Mouse (Mus musculus): ENCODE measurements around the gene Rab3a.

Rab3a gene

DNA sequence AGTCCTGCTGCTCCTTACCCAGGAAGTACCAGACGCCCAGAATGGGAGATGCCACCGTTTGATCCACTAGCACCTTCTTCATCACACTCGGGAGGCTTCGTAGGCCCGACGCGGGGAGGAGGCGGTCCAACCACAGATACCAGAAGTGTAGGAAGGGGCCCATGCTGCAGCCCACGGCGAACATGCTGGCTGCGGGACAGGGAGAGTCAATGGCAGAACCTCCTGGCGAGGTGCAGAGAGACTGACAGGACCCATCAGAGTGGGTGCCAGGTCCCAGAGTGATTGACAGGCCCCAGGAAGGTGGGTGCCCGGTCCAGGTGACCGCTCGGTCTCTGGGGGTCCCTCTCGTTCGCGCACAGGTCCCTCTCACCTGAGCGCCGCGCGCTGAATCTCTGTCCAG, 5.9 kb downstream of the Rab3a start:
- no peak for DNase-seq

DNA sequence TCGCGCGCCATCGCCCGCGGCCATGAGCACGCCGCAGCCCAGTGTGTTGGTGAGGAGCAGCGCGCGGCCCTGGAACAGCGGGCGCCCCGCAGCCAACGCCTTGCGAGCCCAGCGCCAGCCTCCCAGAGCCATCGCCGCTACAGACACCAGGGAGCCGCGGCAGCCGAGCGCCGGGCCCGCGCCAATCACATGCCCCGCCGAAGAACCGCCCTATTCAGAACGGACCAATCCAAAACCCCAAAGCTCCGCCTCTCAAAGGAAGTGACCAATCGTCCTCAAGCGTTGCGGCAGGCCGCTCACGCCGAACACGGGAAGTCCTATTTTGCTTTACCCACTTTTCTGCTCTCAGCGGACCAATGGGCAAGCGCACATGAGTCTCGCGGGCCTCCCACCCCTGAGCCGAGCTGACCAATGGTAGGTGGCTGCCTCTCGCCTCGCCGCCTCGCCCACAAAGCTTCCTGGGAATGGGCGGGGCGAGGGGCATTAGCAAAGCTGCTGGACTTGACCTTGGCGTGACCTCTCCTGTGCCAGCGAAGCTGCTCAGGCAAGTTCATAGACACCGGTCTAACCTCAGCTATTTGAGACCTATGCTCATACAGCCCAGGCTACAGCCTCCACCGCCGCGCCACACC, 6.4 kb downstream of the Rab3a start, which contains the start of gene Mpv17l2:
Gene Mpv17l2 (minus strand): TSS at position 172 of the 632 bp plus-strand sequence.
- DNase-seq: peak; percentile 99

DNA sequence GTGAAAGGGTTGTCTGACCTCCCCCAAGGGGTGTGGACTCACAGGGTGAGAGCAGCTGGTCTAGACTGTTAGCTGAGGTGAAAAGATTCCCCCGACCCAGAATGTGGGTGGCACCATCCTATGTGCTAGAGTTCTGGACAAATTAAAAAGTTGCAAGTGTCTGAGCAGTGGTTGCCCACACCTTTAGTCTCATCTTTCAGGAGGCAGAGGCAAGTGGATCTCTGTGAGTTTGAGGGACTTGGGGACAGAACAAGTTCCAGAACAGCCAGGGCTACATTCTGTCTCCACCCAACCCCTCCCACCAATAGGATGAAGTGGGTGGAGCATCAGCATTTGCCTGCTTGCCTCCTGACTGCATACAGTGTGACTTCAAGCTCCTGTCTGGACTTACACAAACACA, 7.6 kb downstream of the Rab3a start:
- peak; percentile 64 for DNase-seq

DNA sequence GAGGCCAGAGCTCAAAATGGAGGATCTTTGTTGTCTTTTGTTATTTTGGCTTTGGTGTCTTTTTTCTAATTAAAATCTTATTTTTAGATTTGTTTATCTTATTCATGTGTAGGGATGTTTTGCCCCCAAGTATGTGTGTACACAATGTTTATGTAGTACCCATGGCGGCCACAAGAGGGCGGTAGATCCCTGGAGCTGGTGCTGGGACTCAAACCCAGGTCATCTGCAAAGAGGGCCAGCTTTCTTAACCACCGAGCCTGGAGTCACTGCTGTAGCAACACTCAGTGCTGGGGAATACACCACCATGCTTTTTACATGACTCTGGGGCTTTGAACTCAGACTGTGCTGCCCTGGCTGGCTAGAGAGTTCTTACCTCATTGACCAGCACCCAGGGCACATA, 8.9 kb downstream of the Rab3a start:
- DNase-seq: peak; percentile 68

DNA sequence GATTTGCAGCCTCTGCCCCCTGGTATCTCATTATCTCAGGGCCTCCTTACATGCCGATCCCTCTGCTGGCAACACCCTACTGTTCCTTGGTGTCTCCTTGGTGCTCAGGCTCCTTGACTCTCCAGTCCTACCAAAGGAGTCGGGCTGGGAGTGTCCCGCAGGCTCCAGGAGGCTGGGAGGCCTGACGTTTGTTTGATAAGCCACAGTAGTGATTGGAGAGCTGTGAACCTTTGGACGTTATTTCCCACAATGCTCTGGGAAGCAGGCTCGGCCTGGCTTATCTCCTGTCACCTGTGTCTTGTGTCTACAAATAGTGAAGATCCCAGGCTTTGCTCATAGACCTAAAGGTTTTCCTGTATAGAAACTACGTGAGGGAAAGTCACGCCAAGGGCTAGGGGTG, 9.5 kb downstream of the Rab3a start:
- peak; percentile 50 for DNase-seq

DNA sequence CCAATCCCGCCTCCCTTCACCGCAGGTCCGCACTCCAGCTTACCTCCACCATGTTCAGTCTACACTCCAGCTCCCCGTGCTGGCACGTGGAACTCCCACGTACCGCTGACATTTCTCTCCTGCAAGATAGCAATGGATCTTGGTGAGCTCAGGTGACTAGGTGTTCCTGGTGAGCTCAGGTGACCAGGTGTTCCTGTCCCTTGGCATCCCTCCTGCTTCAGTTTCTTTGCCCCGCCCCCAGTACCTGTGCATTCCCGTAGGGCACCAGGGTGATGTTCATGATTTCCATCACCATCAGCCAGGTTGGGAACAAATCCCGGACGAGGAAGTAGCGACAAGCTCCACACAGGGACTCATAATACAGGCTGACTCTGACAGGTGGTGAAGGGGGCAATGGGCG, 10.2 kb downstream of the Rab3a start:
- DNase-seq: no peak

DNA sequence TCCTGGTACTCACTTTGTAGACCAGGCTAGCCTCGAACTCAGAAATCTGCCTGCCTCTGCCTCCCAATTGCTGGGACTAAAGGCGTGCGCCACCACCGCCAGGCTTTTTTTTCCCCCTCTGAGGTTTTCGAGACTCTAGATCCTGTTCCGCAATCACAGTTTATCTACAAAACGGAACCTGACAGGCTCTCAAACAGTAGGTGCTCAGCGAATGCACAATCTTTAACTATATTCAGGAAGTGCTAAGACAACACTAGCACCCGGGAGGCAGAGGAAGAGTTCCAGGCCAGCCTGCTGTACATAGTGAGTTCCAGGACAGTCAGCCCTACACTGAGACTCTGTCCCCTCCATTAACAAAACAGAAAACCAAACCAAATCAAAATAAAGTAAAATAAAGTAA, 10.8 kb downstream of the Rab3a start:
- DNase-seq: no peak

DNA sequence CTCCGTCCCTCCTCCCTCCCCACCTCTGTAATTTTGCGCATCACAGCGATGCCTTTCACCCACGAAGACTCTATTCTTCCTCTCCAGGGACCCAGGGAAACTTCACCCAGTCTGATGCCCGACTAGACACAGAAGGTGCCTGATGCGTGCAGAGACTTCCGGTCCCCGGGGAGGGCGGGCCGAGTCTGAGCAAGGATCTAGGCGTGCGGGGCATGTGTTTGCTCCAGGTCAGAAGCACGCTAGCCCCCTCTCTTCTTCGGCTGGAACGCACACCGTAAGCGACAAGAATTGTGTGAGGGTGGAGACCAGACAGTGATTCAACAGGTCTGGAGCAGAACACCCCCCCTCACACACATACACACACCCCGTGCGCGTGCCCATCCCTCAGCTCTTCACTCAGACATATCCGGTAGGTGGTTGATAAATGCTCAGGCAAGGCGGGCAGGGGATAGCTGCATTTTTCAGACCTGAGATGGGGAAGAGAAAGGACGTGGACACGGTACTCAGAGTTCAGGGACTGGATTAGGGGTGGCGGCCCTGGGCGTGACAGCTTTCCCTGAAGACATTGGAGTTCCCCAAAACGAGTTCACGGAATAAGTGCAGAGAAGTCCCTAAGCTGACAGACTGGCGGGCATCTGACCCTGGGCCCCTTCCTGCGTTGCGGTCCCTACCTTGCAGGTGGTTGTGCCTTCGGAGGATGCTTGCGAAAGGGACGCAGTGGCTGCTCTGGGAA, 11.5 kb downstream of the Rab3a start:
- DNase-seq: peak; percentile 49

DNA sequence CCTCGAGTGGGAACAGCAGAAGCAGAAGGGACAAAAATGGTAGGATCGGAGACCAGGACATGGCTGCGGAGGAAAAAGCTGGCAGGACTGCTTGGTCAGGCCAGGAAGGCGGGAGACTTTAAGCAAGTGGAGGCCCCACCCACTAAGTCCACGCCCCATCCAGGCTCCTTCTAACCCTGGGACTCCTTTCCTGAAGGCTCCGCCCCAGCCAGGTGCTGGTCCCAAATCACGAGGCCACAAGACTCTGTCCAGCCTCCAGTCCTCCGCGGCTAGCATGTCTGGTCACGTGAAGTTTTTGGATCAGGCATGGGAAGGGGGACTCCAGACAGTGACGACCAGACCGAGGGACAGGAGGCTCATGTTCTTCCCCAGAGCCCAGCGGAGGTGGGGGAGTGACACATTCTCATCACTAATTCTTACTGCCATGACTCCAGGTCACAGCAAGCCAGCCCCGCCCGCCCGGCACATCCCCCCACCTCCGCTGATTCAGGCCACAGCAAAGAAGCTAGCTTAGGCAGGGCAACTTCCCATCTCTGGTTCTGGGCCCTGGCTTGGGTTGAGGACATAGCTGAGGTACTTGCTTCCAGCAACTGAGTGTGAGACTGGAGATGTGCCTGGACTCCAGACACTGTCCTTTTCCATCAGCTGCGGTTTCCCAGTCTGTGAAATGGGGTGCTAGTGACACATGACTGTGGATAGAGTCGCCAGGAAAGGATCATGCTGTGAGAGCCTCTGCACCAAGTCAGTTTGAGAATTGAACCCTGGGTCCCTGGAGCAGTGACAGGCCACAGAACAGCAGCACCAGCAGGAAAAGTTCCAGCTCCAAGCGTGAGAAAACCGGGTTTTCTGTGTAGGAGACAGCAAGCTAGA, 12.3 kb downstream of the Rab3a start:
- peak; percentile 84 for DNase-seq

DNA sequence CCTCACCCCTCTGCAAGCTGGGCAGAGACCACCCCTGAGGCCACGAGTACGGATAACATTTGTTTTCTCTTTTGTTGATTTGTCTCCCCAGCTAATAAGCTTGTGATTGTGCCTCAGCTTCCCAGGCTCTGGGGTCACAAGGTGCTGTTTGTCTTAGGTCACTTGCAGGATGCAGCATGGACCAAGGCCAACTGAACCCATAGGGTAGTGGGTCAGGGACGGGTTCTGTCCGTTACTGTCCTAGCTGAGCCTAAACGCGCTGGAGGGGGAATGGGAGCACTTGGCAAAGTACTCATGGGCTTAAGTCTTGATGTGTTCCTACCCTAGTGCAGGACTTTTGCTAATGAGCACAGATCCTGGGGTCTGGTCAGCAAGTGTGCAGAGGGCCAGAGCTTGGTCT, 13.0 kb downstream of the Rab3a start:
- DNase-seq: peak; percentile 50

DNA sequence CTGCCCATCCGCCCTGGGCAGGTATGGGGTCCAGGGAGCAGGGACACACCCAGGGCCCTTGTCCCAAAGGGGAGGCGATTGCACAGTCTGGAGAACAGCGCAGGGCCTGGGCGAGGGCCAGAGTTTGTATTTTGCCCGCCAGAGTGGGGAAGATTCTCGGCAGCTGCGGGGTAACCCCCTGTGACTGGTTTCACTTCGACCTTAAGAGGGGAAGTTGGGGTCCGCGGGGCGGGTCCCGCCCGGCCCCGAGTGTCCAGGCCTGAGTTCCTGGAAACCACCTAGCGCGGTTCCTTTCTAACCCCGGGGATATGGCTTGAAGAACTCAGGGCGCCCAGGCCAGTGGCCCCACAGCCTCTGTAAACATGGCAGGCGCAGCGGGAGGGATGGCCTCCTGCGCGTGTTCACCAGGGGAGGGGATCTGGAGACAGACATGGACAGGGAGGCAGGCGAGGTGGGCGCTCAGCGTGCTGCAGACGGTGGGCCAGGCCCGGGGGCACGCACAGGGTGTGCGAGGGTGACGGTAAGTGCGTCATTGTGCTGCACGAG, 13.8 kb downstream of the Rab3a start:
- DNase-seq: peak; percentile 67

DNA sequence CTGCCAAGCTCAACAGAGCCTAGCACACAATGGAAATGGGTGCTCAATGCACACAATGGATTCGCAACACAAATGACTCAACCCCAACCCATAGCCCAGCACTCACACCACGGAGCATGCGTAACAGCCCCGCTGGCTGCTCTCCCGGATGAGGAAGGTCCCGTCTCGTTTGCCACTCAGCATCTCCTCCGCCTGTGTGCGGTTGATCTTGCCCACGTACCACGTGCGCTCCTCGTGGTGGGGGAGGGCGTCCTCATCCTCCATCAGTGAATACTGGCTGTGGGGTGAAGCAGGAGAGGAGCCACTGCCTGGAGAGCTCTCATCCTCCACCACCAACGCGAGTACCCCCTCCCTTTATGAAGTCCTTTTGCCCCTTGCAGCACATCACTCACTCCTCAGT, 14.5 kb downstream of the Rab3a start:
- DNase-seq: no peak

DNA sequence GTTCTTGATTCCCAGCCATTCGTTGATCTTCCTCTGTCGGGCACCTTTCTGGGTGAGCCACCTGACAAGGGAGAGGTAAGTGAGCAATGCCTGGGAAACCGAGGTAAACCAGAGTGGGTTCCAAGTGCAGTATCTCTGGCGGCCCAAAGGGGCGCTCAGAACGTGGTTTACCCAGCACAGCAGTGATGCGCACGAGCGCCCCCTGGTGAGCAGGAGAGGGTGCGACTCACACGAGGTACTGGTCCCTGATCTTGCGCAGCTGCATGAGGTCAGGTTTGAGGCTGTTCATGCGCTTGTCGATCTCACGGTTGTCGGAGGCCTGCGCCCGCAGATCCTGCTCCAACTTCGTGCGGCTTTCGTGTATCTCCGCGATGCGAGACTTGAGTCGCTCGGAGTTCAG, 14.9 kb downstream of the Rab3a start:
- peak; percentile 93 for DNase-seq

DNA sequence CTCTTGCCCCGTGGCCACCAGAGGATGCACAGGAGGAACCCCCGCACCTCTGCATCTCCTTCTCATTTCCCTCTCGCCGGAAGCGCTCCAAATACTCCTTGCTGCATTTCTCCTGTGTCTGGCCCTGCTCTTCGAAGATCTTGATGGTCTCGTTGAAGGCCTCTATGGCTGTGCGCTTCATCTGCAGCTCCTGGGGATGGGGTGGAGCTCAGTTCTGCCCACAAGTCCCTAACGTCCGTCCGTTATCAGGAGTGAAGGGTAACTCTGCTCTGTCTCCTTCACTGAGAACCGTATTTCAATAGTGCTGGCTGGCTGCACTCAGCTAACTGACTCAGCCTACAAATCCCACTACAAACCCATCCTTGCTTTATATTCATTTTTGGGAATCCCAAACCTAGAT, 15.4 kb downstream of the Rab3a start:
- no peak for DNase-seq

DNA sequence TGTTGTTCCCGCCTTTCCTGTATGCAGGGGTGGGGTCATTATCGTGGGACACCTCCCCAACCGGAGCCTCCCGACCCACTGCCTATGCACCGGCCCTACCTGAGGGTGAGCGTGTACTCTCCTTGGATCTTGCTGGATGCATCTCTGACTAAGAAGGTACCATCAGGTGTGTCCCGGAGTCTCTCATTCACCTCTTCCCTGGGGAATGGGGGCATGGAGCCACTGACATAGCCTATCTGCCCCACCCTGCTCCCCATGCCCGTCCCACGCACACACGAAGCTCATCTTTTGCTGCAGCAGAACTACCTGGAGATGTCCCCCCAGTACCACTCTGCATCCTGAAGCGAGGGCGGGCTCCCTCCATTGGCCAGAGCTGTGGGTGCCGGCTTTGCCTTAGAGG, 16.3 kb downstream of the Rab3a start:
- peak; percentile 50 for DNase-seq

DNA sequence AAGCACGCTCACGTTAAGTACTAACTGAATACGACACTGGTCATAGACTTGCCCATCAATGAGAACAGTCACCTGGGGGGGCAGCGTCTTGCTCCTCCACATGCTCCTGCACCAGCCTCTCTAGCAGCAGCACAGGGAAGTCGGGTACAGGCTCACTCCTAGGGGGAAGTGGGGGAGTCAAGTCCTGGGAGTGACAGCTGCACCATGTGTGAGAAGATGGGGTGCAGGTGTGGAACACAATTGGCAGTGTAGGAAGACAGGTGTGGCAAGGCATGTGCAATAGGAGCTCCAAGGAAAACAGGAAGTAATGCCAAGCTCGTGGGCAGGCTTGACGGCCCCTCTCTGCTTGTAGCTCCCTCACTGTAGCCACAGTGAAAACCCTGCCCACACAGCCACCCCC, 16.7 kb downstream of the Rab3a start:
- peak; percentile 57 for DNase-seq

DNA sequence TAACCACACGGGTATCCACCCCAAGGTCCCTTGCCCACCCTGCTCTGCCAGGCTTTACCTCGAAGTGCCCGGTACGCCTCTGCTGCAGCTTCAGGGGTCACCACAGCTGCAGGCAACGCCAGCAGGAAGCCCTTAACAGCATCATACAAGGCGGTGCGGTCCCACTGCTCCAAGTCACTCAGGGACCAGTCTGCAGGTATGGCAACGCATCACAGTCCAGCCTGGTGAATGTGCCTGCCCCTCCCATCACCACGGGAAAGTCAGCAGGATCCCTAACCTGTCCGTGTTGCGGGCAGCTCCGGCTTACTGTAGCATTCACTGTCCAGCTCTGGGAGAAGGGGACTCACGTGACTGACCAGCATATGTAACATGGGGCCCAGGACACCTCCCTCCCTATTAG, 17.6 kb downstream of the Rab3a start:
- DNase-seq: peak; percentile 60

DNA sequence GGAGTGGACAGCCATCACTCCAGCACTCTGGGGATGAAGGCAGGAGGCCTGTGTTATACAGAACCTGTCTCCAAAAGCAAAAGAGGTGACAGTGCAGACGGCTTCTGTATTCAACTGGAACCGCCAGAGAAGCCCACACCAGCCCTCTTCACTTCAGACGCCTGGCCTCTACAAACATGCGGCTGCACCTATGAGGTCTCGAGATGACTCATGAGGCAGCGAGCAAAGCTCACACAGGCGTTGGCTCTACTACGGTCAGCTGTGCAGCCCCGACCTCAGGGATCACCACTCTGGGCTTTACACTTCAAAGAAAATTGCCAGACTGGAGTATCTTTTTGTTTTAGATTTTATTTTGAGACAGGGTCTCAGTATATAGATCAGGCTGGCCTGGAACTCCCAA, 18.4 kb downstream of the Rab3a start:
- no peak for DNase-seq

DNA sequence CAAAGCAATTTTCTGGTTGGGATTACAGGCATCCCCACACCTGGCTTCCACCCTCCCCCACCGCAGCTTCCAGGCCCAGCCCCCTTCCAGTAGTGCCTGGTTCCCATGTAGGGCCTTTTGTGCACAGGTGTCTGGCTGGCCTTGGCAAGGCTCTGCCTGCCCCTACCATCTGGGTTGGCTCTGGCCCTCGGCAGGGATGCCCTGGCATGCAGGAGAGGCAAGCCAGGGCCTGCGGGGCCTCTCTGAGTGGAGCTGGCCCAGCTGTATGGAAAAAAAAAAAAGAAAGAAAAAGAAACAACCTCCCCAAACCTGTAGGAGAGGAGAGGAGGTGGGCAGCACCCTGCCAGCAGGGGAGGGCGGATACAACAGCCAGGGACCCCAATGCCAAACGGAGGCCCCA, 18.9 kb downstream of the Rab3a start:
- peak; percentile 87 for DNase-seq

DNA sequence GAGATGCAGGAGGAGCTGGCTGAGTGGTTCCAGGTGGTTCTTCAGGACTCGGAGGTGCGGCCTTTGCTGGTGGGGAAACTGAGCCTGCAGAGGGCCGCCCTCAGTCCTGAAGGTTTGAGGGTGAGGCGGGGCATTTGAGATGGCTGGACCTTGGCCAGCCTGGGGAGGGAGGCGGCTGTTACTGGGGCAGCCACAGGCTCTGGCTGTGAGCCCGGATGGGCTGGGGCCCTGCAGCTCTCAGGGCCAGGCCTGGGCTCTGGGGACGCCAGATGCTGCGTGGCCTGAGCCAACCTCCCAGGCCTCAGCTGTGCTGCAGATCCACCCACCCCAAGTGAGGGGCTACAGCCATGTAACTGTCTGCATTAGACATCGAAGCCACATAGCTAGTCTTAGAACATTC, 19.4 kb downstream of the Rab3a start:
- DNase-seq: peak; percentile 88

DNA sequence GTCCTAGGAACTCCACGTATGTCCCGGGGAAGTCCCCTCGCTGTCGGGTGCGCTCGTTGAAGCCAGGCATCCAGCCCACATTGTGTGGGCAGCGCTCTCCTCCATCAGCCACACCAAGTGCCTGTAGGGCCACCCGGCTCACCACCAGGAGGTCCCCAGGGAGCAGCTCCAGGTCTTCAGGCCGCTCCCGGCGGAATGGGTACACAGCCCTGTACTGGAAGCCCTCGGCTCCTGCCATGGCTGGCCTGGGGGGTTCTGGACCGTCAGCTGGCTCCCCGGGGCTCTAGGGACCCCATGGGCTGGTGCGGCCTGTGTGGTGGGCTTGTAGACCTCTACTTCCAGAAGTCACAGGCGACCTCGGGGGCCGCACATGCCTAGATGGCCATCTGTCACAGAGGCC, 20.3 kb downstream of the Rab3a start:
- DNase-seq: peak; percentile 77

DNA sequence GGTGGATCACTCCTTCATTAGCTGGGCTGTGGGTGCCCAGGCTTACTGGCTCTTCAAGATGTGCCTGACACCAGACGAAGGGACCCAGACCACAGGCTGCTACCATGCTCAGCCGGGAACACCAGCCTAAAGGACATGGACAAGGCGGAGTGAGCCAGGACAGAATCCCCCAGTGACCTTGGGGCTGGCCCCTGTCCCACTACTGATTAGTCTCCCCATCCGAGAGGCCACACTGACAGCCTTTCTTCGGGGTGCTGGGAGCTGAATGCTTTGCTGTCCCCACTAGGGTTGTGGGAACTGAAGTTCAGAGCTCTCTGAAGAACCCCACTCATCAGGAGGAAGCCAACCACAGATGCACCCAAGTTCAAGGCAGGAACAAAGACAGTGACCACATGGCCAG, 20.7 kb downstream of the Rab3a start:
- DNase-seq: no peak

DNA sequence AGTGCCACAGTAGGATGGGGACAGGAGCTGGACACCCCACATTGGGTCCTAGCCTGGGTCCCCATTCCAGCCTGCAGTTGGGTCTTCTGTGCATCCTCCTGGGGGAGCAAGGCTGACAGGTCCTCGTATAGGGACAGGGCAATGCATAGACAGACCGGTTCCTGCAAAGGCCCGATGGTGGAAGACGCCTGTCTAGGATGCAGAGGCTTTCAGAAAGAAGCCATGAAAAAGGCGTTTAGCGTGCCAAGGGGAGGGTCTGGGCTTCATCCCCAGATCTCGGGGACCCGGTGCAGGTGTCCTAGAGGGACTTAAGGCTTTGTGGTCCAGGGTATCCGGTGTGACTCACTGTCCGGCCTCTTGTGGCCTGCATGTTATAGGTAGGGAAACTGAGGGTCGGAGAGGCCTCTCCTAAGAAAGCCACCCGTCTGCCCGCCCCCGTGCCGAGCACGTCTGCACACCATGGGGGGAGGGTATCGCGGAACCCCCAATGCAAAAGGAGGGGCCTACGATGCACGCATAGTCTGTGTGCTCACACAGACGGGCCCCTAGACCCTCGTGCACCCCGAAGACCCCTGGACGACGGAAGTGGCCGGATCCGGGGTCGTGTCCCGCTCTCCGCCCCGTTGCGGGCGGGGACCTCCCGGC, 21.5 kb downstream of the Rab3a start:
- peak; percentile 81 for DNase-seq
